Mouse (Mus musculus): ENCODE data around the gene Pcnx4. TPM values are rescaled to one million over a fixed set of nuclear protein-coding genes. Genes with fewer than 3 reads are reported as not detected.

The Pcnx4 gene
- 4.1 and 4.6 TPM in 2 replicates for total RNA-seq (2017)

GRCm38 (mm10) chr12:72536021-72536597 is at the start of gene Pcnx4:
Gene Pcnx4, plus strand, starts transcription at chr12:72536383.
- peak; percentile 99 to 100 for ATAC-seq (replicated peaks in 1 of 2; ENCODE audit: insufficient read depth in 1 of 2, low FRiP score in 2 of 2, low TSS enrichment in 1 of 2, low read depth in 1 of 2, poor library complexity in 2 of 2, severe bottlenecking in 2 of 2)

GRCm38 (mm10) chr12:72487498-72487897 is 48.7 kb upstream of the Pcnx4 start:
- ATAC-seq (replicated peaks in 1 of 2; ENCODE audit: insufficient read depth in 1 of 2, low FRiP score in 2 of 2, low TSS enrichment in 1 of 2, low read depth in 1 of 2, poor library complexity in 2 of 2, severe bottlenecking in 2 of 2), result peak; percentile 62 to 69

DNA sequence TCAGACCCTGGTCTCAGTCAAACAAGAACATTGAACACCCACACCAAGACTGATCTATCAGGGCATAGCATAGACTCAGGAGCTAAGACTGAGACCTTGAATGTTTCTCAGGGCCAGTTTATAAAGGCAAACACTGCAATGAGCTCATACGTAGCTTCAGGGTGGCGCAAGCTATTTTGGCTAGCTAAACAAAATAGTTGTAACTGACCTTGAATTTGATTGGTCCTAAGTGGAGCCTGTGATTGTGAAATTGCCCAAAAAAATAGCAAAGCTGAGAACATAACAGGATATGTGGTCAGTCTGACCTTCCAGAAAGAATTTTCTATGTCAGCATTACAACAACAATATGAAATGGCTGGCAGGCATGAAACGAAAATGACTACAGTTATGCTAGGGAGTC is 46.2 kb upstream of the Pcnx4 start:
- ATAC-seq (replicated peaks in 1 of 2; ENCODE audit: insufficient read depth in 1 of 2, low FRiP score in 2 of 2, low TSS enrichment in 1 of 2, low read depth in 1 of 2, poor library complexity in 2 of 2, severe bottlenecking in 2 of 2), result peak in 1 of 2 experiments; percentile 10; a peak in 1 of 4 replicates

GRCm38 (mm10) chr12:72491063-72491719 is 45.0 kb upstream of the Pcnx4 start:
- ATAC-seq (replicated peaks in 1 of 2; ENCODE audit: insufficient read depth in 1 of 2, low FRiP score in 2 of 2, low TSS enrichment in 1 of 2, low read depth in 1 of 2, poor library complexity in 2 of 2, severe bottlenecking in 2 of 2), result no peak

GRCm38 (mm10) chr12:72496866-72497600 is 39.1 kb upstream of the Pcnx4 start:
- ATAC-seq (replicated peaks in 1 of 2; ENCODE audit: insufficient read depth in 1 of 2, low FRiP score in 2 of 2, low TSS enrichment in 1 of 2, low read depth in 1 of 2, poor library complexity in 2 of 2, severe bottlenecking in 2 of 2), result no peak

GRCm38 (mm10) chr12:72509606-72510005 is 26.6 kb upstream of the Pcnx4 start:
- ATAC-seq (replicated peaks in 1 of 2; ENCODE audit: insufficient read depth in 1 of 2, low FRiP score in 2 of 2, low TSS enrichment in 1 of 2, low read depth in 1 of 2, poor library complexity in 2 of 2, severe bottlenecking in 2 of 2), result no peak

DNA sequence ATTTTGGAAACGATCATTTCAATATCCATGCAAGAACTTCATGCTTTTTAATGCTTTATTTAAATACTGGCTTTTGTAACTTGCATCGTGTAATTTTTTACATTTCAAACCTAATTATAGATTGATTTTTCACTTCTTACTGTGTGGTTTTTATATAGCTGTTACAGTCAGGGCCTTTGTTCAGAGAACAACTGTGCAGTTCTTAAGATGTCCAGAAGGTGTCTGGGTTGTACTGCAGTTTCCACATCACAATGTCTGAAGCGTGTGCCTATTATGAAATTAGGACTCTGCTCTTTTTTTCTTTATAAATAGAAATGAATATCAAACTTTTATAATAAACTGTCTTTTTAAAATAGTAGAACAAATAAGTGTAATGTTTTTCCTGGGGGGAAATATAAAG is 20.7 kb upstream of the Pcnx4 start:
- peak; percentile 59 to 66; a peak in 2 of 4 replicates for ATAC-seq (replicated peaks in 1 of 2; ENCODE audit: insufficient read depth in 1 of 2, low FRiP score in 2 of 2, low TSS enrichment in 1 of 2, low read depth in 1 of 2, poor library complexity in 2 of 2, severe bottlenecking in 2 of 2)

DNA sequence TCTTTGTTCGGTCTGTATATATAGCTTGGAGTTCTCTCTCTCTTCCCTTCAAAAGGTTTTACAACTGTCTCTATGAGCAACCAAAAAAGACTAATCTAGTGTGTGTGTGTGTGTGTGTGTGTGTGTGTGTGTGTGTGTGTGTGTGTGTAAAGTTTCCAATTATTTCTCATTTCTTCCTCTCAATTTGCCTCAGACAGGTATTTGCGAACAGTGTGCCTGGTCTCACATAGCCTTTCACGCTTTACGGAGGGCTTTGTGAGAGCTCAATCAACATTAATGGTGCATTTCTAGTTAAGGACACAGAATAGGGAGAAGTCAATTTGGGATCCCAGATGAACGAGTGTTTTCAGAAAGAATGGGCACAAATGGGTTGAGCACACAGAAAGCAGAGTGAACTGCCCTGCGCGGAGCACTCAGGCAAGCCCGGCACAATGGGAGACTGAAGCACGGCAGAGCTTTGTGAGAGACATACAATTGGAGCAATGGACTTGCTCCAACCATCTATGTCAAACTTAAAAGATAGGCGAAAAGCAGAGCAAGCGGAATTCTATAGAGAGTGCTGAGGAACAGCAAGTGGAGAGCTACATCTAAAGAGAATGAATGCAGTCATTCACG is 18.0 kb upstream of the Pcnx4 start:
- ATAC-seq (replicated peaks in 1 of 2; ENCODE audit: insufficient read depth in 1 of 2, low FRiP score in 2 of 2, low TSS enrichment in 1 of 2, low read depth in 1 of 2, poor library complexity in 2 of 2, severe bottlenecking in 2 of 2), result no peak

DNA sequence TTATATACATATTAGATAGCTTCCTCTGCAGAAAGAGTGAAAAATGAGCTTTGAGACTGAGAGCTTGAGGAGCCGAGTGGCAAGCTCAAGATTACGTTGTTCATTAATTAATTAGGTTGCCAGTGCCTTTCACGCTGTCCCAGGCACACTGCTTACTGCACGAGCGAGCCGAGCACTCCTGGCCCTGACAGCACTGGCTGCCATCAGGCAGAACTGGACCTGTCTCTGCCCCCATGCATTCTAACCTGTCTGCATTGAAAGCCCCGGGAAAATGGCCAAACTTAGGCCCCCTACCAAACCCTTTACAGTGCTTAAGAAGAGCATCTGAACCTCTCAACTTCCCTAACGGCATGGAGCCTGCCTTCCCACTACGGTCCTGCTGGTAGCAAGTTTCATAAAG is 16.8 kb upstream of the Pcnx4 start:
- no peak for ATAC-seq (replicated peaks in 1 of 2; ENCODE audit: insufficient read depth in 1 of 2, low FRiP score in 2 of 2, low TSS enrichment in 1 of 2, low read depth in 1 of 2, poor library complexity in 2 of 2, severe bottlenecking in 2 of 2)

DNA sequence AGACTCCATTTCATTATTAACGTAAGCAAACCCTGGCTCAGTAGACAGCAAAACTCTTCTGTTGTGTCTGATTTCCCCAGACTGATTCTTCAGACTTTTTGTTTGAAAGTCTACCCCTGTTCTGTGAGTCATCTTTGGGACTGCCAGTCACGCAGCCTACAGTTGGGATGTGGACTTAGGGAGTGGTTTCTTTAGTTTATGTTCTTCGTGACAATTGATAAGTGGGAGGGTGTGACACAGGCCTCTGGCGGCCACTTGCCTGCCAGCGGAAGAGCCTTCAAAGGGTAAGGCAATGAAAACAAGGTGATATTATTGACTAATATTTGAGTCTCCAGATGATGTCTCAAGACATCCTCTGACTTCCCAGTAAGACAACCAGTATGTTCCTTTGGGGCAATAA is 16.3 kb upstream of the Pcnx4 start:
- ATAC-seq (replicated peaks in 1 of 2; ENCODE audit: insufficient read depth in 1 of 2, low FRiP score in 2 of 2, low TSS enrichment in 1 of 2, low read depth in 1 of 2, poor library complexity in 2 of 2, severe bottlenecking in 2 of 2), result no peak

DNA sequence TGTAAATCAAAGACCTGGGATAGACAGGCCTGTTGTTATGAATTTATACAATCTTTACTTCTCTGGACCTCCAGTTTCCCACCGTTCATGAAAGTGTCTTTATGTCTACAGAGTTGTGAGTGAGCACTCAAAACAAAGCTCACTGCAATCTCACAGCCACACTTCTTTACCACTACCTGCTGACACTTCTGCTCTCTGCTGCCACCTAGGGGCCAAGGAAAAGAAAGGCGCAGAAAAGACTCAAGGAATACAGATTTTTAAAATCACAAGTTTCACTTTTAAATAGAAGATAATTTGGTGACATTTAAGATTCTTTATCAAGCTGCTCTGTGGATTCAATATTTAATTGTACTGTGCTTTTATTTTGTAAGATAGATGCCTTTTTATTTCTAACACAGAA is 15.5 kb upstream of the Pcnx4 start:
- peak; percentile 59 to 64; a peak in 3 of 4 replicates for ATAC-seq (replicated peaks in 1 of 2; ENCODE audit: insufficient read depth in 1 of 2, low FRiP score in 2 of 2, low TSS enrichment in 1 of 2, low read depth in 1 of 2, poor library complexity in 2 of 2, severe bottlenecking in 2 of 2)

- ATAC-seq (replicated peaks in 1 of 2; ENCODE audit: insufficient read depth in 1 of 2, low FRiP score in 2 of 2, low TSS enrichment in 1 of 2, low read depth in 1 of 2, poor library complexity in 2 of 2, severe bottlenecking in 2 of 2), result no peak
Observed at GRCm38 (mm10) chr12:72525588-72525987, 10.6 kb upstream of the Pcnx4 start.

DNA sequence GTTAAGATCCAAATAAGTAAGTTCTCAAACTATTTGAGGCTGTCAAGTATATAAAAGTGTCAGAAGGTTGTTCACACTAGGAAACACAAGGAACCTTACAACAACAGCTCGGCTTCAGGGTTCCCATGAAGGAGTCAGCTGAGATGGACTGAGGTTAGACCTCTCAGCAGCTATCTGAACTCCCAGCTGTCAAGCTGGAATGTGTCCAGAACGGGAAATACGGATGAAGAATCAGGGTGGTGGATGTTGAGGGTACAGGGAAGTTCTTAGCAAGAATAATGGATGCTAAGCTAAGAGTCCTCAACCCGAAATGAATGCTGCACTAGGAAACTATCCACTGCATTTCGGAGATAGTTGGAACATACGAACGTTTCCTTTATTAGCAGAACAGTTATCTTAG is 3.9 kb upstream of the Pcnx4 start:
- ATAC-seq (replicated peaks in 1 of 2; ENCODE audit: insufficient read depth in 1 of 2, low FRiP score in 2 of 2, low TSS enrichment in 1 of 2, low read depth in 1 of 2, poor library complexity in 2 of 2, severe bottlenecking in 2 of 2), result no peak

GRCm38 (mm10) chr12:72533986-72534385 is 2.2 kb upstream of the Pcnx4 start:
- no peak for ATAC-seq (replicated peaks in 1 of 2; ENCODE audit: insufficient read depth in 1 of 2, low FRiP score in 2 of 2, low TSS enrichment in 1 of 2, low read depth in 1 of 2, poor library complexity in 2 of 2, severe bottlenecking in 2 of 2)

DNA sequence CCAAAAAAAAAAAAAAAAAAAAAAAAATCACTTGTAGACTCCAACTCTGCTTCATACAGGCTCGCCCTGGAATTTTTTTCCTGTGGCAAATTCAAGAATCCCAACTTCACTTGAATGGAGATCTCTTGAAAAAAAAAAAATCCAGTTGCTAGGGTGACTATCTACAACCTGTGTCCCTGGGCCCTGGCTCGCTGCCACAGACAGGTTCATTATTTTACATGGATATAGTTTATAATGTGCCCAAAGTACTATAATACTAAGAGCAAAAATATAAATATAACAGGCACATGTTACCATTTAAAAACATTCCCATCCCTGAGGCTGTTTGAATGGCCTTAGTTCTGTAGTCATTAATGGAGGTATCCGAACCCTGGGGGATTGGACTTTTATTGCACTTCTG is 584 bp upstream of the Pcnx4 start:
- ATAC-seq (replicated peaks in 1 of 2; ENCODE audit: insufficient read depth in 1 of 2, low FRiP score in 2 of 2, low TSS enrichment in 1 of 2, low read depth in 1 of 2, poor library complexity in 2 of 2, severe bottlenecking in 2 of 2), result no peak

- ATAC-seq (replicated peaks in 1 of 2; ENCODE audit: insufficient read depth in 1 of 2, low FRiP score in 2 of 2, low TSS enrichment in 1 of 2, low read depth in 1 of 2, poor library complexity in 2 of 2, severe bottlenecking in 2 of 2), result no peak
Observed at GRCm38 (mm10) chr12:72538571-72538970, 2.4 kb downstream of the Pcnx4 start.

DNA sequence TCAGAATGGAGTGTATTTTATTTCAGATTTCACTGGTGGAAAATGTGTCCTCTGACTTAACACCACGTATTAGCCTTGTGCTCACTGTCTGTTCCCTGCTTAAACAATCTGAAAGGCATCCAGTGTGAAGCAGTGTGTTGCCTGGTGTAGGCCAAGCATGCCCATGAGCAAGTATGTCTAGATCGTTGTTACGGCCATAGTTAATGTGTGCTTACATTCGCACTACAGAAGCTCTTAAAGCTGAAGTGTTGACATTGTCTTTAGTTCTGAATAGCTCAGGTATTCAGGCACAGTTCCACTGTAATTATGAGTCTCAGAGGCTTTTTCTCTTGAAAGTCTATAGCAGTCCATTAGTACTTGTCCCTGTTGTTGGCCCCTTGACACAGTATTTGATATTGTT is 18.2 kb downstream of the Pcnx4 start:
- no peak for ATAC-seq (replicated peaks in 1 of 2; ENCODE audit: insufficient read depth in 1 of 2, low FRiP score in 2 of 2, low TSS enrichment in 1 of 2, low read depth in 1 of 2, poor library complexity in 2 of 2, severe bottlenecking in 2 of 2)

GRCm38 (mm10) chr12:72564281-72564795 is 28.2 kb downstream of the Pcnx4 start:
- no peak for ATAC-seq (replicated peaks in 1 of 2; ENCODE audit: insufficient read depth in 1 of 2, low FRiP score in 2 of 2, low TSS enrichment in 1 of 2, low read depth in 1 of 2, poor library complexity in 2 of 2, severe bottlenecking in 2 of 2)
